Mouse (Mus musculus) CH12.LX (cell line): ENCODE measurements at regions not wholly inside any gene's neighbourhood (a gene's known extent, or its start where the extent isn't known, plus 50 kb on each side); places are given as distances from the start of the nearest gene placed in this dataset.

Experiments
- DNase-seq: peaks from one replicate; pipeline ENCODE4 v3.0.0-alpha.2; 2013; ENCODE audit errors: extremely low read depth
- H3K27ac ChIP-seq: 2 replicates; pipeline ENCODE4 v1.5.1; 2012; ENCODE audit warnings: low read depth, mild to moderate bottlenecking, control low read depth, moderate library complexity; ENCODE audit not compliant: insufficient read depth
- H3K27me3 ChIP-seq: replicated peaks from 2 replicates; pipeline ENCODE3; 2012; ENCODE audit warnings: inconsistent platforms
- H3K36me3 ChIP-seq, 2 experiments: replicated peaks in 1 of 2; 2 replicates each; pipeline versions ENCODE3 to v1.6.1; 2012; ENCODE audit warnings: inconsistent platforms in 1 of 2, low read length in 1 of 2, mild to moderate bottlenecking in 1 of 2, mixed read lengths in 1 of 2, moderate library complexity in 1 of 2; ENCODE audit not compliant: control insufficient read depth in 1 of 2, insufficient read depth in 1 of 2
- H3K4me1 ChIP-seq, 2 experiments: 2 replicates each; pipeline ENCODE4 v1.6.1; 2012; ENCODE audit warnings: inconsistent platforms in 1 of 2, moderate library complexity in 1 of 2; ENCODE audit not compliant: insufficient read depth in 2 of 2, control insufficient read depth in 1 of 2
- H3K4me2 ChIP-seq: 2 replicates; pipeline ENCODE4 v1.6.1; 2012; ENCODE audit warnings: low read depth, mild to moderate bottlenecking, control low read depth; ENCODE audit not compliant: poor library complexity, insufficient read depth, severe bottlenecking
- H3K4me3 ChIP-seq, 3 experiments: fragments of 150-350 bp in 1 of 3; sonication (generic) in 1 of 3; replicated peaks in 1 of 3; 2 replicates each; pipeline versions ENCODE3 to v1.5.1; 2011 to 2012; ENCODE audit warnings: low read depth in 2 of 3, low read length in 2 of 3, mild to moderate bottlenecking in 2 of 3, moderate library complexity in 2 of 3, control low read depth in 1 of 3, improper control_type of control experiment in 1 of 3, inconsistent platforms in 1 of 3, mixed read lengths in 1 of 3; ENCODE audit not compliant: poor library complexity in 1 of 3
- H3K79me2 ChIP-seq: replicated peaks from 2 replicates; pipeline ENCODE4 v1.6.1; 2012; ENCODE audit warnings: mild to moderate bottlenecking, moderate library complexity; ENCODE audit not compliant: control insufficient read depth, poor library complexity, insufficient read depth, severe bottlenecking; ENCODE audit errors: extremely low read depth
- H3K9ac ChIP-seq: 2 replicates; pipeline ENCODE4 v1.6.1; 2012; ENCODE audit warnings: low read depth, mild to moderate bottlenecking, control low read depth, moderate library complexity; ENCODE audit not compliant: insufficient read depth
- H3K9me3 ChIP-seq: replicated peaks from 2 replicates; pipeline ENCODE3; 2012; ENCODE audit warnings: low read length, inconsistent platforms, mixed read lengths
- BHLHE40 ChIP-seq: IDR thresholded peaks from 2 replicates; pipeline ENCODE4 v1.6.1; 2011; ENCODE audit warnings: mild to moderate bottlenecking, low read depth, low read length, improper control_type of control experiment
- CHD1 ChIP-seq: IDR thresholded peaks from 2 replicates; pipeline ENCODE4 v1.6.1; 2012; ENCODE audit warnings: low read depth, low read length, improper control_type of control experiment, inconsistent platforms
- CHD2 ChIP-seq: IDR thresholded peaks from 2 replicates; pipeline ENCODE4 v1.6.1; 2011; ENCODE audit warnings: low read length, improper control_type of control experiment
- CTCF ChIP-seq, 2 experiments: IDR thresholded peaks in 1 of 2; conservative IDR thresholded peaks in 1 of 2; 2 replicates each; pipeline ENCODE4 v1.5.1; 2011 to 2012; ENCODE audit warnings: low read depth in 2 of 2, low read length in 2 of 2, improper control_type of control experiment in 1 of 2, inconsistent platforms in 1 of 2, mild to moderate bottlenecking in 1 of 2, moderate library complexity in 1 of 2
- E2F4 ChIP-seq: IDR thresholded peaks from 2 replicates; pipeline ENCODE4 v1.6.1; 2011; ENCODE audit warnings: low read depth, low read length, improper control_type of control experiment; ENCODE audit not compliant: insufficient replicate concordance
- ELF1 ChIP-seq: IDR thresholded peaks from 2 replicates; pipeline ENCODE4 v1.6.1; 2014; ENCODE audit warnings: low read depth, mild to moderate bottlenecking, inconsistent platforms, low read length, improper control_type of control experiment
- EP300 ChIP-seq: IDR thresholded peaks from 2 replicates; pipeline ENCODE4 v1.6.1; 2011; ENCODE audit warnings: low read length, improper control_type of control experiment
- ETS1 ChIP-seq: conservative IDR thresholded peaks from 2 replicates; pipeline ENCODE4 v1.6.1; 2012; ENCODE audit warnings: low read depth, mild to moderate bottlenecking, inconsistent platforms, low read length, improper control_type of control experiment, moderate library complexity
- HCFC1 ChIP-seq: IDR thresholded peaks from 2 replicates; pipeline ENCODE4 v1.6.1; 2012; ENCODE audit warnings: low read depth, mild to moderate bottlenecking, inconsistent platforms, low read length, improper control_type of control experiment
- IRF4 ChIP-seq: IDR thresholded peaks from 2 replicates; pipeline ENCODE4 v1.6.1; 2014; ENCODE audit warnings: low read depth, mild to moderate bottlenecking, inconsistent platforms, low read length, improper control_type of control experiment
- JUN ChIP-seq: IDR thresholded peaks from 2 replicates; pipeline ENCODE4 v1.6.1; 2011; ENCODE audit warnings: low read depth, mild to moderate bottlenecking, low read length, improper control_type of control experiment, moderate library complexity; ENCODE audit not compliant: insufficient read depth
- JUND ChIP-seq: conservative IDR thresholded peaks from 2 replicates; pipeline ENCODE4 v1.6.1; 2011; ENCODE audit warnings: low read depth, low read length, improper control_type of control experiment
- MAX ChIP-seq: IDR thresholded peaks from 2 replicates; pipeline ENCODE4 v1.6.1; 2011; ENCODE audit warnings: low read length, improper control_type of control experiment
- MYC ChIP-seq: IDR thresholded peaks from 2 replicates; pipeline ENCODE4 v1.6.1; 2011; ENCODE audit warnings: low read depth, mild to moderate bottlenecking, improper control_type of control experiment, low read length
- PAX5 ChIP-seq: IDR thresholded peaks from 2 replicates; pipeline ENCODE4 v1.6.1; 2012; ENCODE audit warnings: low read length, inconsistent platforms, mixed read lengths
- POLR2A ChIP-seq: IDR thresholded peaks from 2 replicates; pipeline ENCODE4 v1.6.1; 2011; ENCODE audit warnings: low read depth, mild to moderate bottlenecking, improper control_type of control experiment, low read length
- POLR2AphosphoS2 ChIP-seq: IDR thresholded peaks from 2 replicates; pipeline ENCODE4 v1.6.1; 2011; ENCODE audit warnings: low read depth, low read length, improper control_type of control experiment
- RCOR1 ChIP-seq: conservative IDR thresholded peaks from 2 replicates; pipeline ENCODE4 v1.6.1; 2012; ENCODE audit warnings: low read depth, mild to moderate bottlenecking, inconsistent platforms, low read length, improper control_type of control experiment
- SIN3A ChIP-seq: IDR thresholded peaks from 2 replicates; pipeline ENCODE4 v1.6.1; 2012; ENCODE audit warnings: low read length, improper control_type of control experiment, inconsistent platforms
- TBP ChIP-seq: conservative IDR thresholded peaks from 2 replicates; pipeline ENCODE4 v1.6.1; 2011; ENCODE audit warnings: low read depth, low read length, improper control_type of control experiment
- TCF12 ChIP-seq: IDR thresholded peaks from 2 replicates; pipeline ENCODE4 v1.6.1; 2014; ENCODE audit warnings: low read depth, mild to moderate bottlenecking, inconsistent platforms, low read length, improper control_type of control experiment
- UBTF ChIP-seq: IDR thresholded peaks from 2 replicates; pipeline ENCODE4 v1.6.1; 2012; ENCODE audit warnings: low read depth, mild to moderate bottlenecking, inconsistent platforms, low read length, improper control_type of control experiment, moderate library complexity
- USF2 ChIP-seq: conservative IDR thresholded peaks from 2 replicates; pipeline ENCODE4 v1.6.1; 2011; ENCODE audit warnings: low read depth, low read length, improper control_type of control experiment
- ZC3H11A ChIP-seq: IDR thresholded peaks from 2 replicates; pipeline ENCODE4 v1.6.1; 2012; ENCODE audit warnings: low read depth, mild to moderate bottlenecking, inconsistent platforms, low read length, improper control_type of control experiment
- ZMIZ1 ChIP-seq: IDR thresholded peaks from 2 replicates; pipeline ENCODE4 v1.6.1; 2012; ENCODE audit warnings: low read depth, mild to moderate bottlenecking, inconsistent platforms, low read length, improper control_type of control experiment
- dilution Hi-C: fragments of 300-500 bp; cut with MboI; formaldehyde crosslinking; loops from 2 replicates; pipeline ENCODE4 v1.14.3; 2020; ENCODE audit warnings: low sequenced_read_pairs; ENCODE audit not compliant: extremely low pct_unique_long_range_greater_than_20kb, extremely low pct_ligation_motif_present
- in situ Hi-C: fragments of 300-500 bp; cut with MboI; formaldehyde crosslinking; loops from 3 replicates; pipeline ENCODE4 v1.14.3; 2019; ENCODE audit warnings: low sequenced_read_pairs, low pct_ligation_motif_present, low pct_unique_long_range_greater_than_20kb, mixed read lengths

DNA sequence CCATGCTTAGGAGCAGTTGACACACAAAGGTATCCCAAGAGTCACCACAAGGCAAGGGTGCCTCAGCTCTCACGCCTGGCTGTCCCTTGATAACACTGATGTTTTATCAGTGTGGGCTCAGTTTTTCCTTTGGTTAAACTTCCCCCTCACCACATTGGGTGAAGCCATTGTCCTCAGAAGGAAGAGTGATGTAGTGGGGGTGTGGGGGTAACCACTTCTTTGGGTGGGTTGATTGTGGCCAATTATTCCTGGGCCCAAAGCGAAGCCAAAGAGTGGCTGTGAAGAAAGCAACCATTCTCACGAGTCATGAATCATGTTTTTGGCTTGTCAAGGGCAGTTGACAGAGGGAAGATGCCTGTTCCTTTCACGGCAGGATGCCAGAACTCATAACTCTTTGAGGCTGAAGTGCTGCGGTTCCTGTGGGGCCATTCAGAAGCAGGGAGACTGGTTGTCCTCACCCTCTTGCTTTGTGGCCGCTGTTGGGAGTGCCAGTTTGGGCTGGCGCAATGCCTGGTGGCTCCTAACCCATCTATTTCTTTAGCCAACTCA lies 234.7 kb downstream of the Fam49a start:
- in situ Hi-C loops (no loop called here), dilution Hi-C loops (no loop called here)
- no peaks in the 10 kb centered on the region for H3K27me3 ChIP-seq
- TF ChIP-seq IRF4 (no peak), SIN3A (no peak), ZC3H11A (no peak), CHD2 (no peak), TCF12 (no peak), JUN (no peak), CTCF (conservative IDR thresholded peaks at IDR 0.05 in 1 of 2, IDR thresholded peaks at IDR 0.05 in 1 of 2; ENCODE audit: low read depth in 2 of 2, low read length in 2 of 2) (no peak), ELF1 (no peak)
- no peak for DNase-seq
- no peak overlapping the region for H3K4me2 ChIP-seq
- no peaks in the 10 kb centered on the region for H3K9me3 ChIP-seq
- no peaks in the 10 kb centered on the region for H3K4me1 ChIP-seq
- no peak overlapping the region for H3K4me3 ChIP-seq
- no peaks in the 10 kb centered on the region for H3K36me3 ChIP-seq
- no peak overlapping the region for H3K27ac ChIP-seq
- no peak overlapping the region for H3K9ac ChIP-seq
- no peaks in the 10 kb centered on the region for H3K79me2 ChIP-seq

- H3K4me3 ChIP-seq = no peak overlapping the region
- DNase-seq = no peak
- no peaks in the 10 kb centered on the region for H3K27me3 ChIP-seq
- H3K79me2 ChIP-seq = no peaks in the 10 kb centered on the region
- TF ChIP-seq SIN3A = no peak
- no peak for TF ChIP-seq MYC
- TF ChIP-seq TBP = no peak
- no peak for TF ChIP-seq JUND
- no peak for TF ChIP-seq UBTF
- no peak for TF ChIP-seq ZMIZ1
- no peak for TF ChIP-seq ETS1
- no peak for TF ChIP-seq RCOR1
- TF ChIP-seq ELF1 = no peak
- no peak for TF ChIP-seq POLR2AphosphoS2
- TF ChIP-seq BHLHE40 = no peak
- no peak for TF ChIP-seq USF2
- no peak for TF ChIP-seq MAX
- no peak for TF ChIP-seq HCFC1
- no peak for TF ChIP-seq EP300
- TF ChIP-seq POLR2A = no peak
- no peak for TF ChIP-seq E2F4
- no peak for TF ChIP-seq CHD1
- no peak for TF ChIP-seq PAX5
- no peak overlapping the region for H3K27ac ChIP-seq
- in situ Hi-C loops (no loop called here), dilution Hi-C loops (no loop called here)
- no peaks in the 10 kb centered on the region for H3K4me1 ChIP-seq
- H3K9ac ChIP-seq = no peak overlapping the region
- no peak overlapping the region for H3K4me2 ChIP-seq
- no peaks in the 10 kb centered on the region for H3K9me3 ChIP-seq
- no peaks in the 10 kb centered on the region for H3K36me3 ChIP-seq
Observed at GRCm38 (mm10) chr12:12490173-12490572, 228.2 kb downstream of the Fam49a start.
